Mouse (Mus musculus) adrenal gland, adult 2 months (tissue): Measurements from ENCODE around the gene Klrg1. TPM values are rescaled to one million over a fixed set of nuclear protein-coding genes. Genes with fewer than 3 reads are reported as not detected.
A peak's percentile ranks its signal among the peaks of the same experiment; 100 is the strongest.

ENCODE experiments used
- DNase-seq: peaks from one replicate; pipeline ENCODE4 v3.0.0; 2021
- long read RNA-seq: library from polyadenylated mRNA; stranded (forward); transcript quantifications from one replicate; pipeline ENCODE4 v2.0.0, GENCODE M21; 2021
- polyA plus RNA-seq: library from polyadenylated mRNA; depleted of rRNA; stranded (reverse); fragments of >200 nt; gene quantifications from 2 replicates; pipeline ENCODE4 v1.2.3, GENCODE M21; 2012; rRNA removed
- total RNA-seq, 2 experiments: library from RNA; stranded (reverse); gene quantifications; 2 replicates each; pipeline ENCODE4 v1.2.3; 2021

Gene Klrg1
- total RNA-seq (under 1 TPM in 1 of 2 experiments, not detected in 1; 0.28 TPM), polyA plus RNA-seq (not detected in 2 replicates)
- long read RNA-seq, partial matches to known transcripts = 0 of 1 reads
- long read RNA-seq, other reads (novel, unspliced or antisense) = 0 of 1 reads

- no peak for DNase-seq
These were observed at the start of gene Klrg1 for GRCm38 (mm10) chr6:122282782-122283181. Klrg1 (minus strand) TSS chr6:122282882.

DNA sequence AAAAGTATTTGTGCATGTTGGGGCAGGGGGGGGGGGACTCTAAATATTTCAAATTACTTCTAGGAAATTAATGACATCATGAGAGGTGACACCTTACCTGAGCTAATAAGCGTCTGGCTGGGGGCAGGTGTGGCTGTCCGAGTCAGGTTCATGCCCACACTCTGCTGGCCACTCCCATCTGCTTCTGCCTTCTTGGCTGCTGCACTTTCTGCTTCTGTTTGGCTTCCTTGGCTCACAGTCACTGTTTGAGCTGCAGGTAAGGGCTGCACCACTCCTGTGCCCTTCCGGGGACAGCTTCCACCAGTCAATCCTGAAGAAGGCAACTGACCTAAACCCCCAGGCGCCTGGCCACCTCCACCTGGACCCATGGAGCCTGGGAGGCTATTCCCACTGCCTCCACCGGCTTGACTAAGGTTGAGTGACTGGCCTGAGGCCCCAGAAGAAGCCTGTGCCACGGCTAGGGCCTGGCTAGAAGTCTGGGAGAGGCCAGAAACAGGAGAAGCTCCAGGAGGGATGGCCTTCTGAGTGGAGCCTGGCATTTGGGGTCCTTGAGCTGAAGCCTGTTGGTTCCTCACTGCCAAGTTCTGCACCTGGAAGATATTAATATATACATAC lies 42.8 kb upstream of the Klrg1 start:
- no peak for DNase-seq

- no peak for DNase-seq
These were observed 36.0 kb upstream of the Klrg1 start for GRCm38 (mm10) chr6:122318726-122319125.

- no peak for DNase-seq
These were observed 27.6 kb upstream of the Klrg1 start for GRCm38 (mm10) chr6:122310187-122310820.

- peak; percentile 25 for DNase-seq
These were observed 26.8 kb upstream of the Klrg1 start for GRCm38 (mm10) chr6:122309446-122309960.

- DNase-seq = peak; percentile 98
These were observed 26.1 kb upstream of the Klrg1 start, which contains the start of gene M6pr for GRCm38 (mm10) chr6:122308505-122309393. M6pr (plus strand) TSS chr6:122308720.

GRCm38 (mm10) chr6:122308136-122308504 lies 25.4 kb upstream of the Klrg1 start:
- DNase-seq = no peak

- DNase-seq = no peak
These were observed 24.0 kb upstream of the Klrg1 start for GRCm38 (mm10) chr6:122306707-122307106.

DNA sequence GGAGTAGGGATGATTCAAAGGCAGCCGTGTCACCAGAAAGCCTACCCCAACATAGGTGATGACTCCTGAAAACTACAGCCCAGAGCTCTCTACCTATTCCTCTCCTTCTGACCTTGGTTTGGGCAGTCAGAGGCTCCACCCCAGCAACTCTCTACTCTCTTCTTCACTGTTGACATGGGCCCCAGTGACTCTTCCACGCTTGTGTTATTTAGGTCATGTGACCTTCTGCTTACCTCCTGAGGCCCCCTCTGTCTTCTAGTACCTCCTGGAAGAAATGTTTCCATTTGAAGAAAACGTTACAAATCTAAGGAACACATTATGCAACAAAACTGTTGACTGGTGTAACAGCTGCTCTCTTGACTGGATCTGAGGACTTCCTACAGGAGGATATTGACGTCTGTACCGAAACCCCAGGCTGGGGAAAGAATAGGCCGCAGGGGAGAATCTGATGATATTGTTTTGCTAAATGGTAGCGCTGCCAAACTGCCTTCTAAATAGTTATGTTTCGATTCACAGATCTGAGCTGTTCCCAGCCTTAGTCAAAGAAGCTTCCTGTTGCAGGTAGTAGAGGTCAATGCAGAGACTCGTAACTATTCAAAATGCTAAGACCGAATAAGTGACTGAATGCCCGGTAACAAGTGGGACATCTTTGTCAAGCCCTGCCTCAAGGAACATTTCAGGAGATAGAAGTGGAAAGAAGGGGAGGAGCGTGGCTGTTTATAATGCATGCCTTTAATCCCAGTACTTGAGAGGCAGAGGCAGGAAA lies 22.3 kb upstream of the Klrg1 start:
- DNase-seq = no peak

DNA sequence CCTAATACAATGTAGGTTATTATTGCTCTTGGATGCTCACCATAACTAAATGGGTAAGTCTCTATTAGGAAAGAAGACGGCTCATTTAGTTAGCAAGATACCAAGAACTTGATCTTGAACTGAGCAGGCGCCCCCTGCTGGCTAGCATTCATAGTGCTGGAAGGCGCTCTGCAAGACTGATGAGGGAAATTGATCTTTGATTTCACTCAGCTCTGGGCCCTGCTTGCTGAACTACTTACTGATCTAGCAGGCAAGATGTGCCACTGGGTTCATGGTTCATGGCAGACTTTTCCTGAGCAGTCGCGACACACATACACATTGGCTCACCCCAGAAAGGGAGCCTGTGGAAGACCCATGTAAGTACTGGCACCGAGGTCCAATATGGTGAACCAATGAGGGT lies 21.7 kb upstream of the Klrg1 start:
- DNase-seq = peak; percentile 67

DNA sequence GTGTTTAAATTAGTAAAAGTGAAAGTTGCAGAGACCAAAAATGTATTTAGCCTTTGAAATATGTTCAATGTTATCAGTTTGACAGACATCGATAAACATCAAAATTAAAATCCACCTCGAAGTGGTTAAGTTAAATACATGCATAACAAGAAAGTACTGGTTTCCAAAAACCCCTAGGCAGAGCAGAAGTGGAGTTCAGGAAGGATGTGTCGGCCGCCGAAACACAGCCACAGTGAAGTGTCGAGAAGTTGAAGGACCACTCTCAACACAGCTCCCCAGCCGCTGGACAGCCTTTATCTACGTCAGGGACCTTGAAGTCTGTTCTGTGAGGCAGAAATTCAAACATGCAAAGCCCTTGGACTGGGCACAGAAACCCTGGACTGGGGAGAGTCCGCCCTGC lies 20.8 kb upstream of the Klrg1 start:
- peak; percentile 26 for DNase-seq

DNA sequence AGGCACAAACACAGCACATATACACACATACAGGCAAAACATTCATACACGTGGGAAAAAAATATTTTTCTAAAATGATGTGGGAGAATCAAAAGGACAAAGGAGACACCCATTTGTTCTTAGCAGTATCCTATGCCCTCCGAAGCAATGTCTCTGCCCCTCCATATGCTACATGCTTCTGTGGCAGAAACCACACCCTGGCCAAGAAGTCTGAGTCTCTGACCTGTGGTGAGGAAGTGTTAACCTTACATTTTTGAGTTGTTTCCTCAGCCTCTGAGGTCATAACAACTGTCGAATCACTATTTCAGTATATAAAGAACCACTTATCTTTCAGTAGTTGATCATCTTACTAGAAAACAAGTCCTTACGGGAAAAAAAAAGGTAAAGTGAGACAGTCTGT lies 20.0 kb upstream of the Klrg1 start:
- DNase-seq = no peak

- no peak for DNase-seq
These were observed 19.4 kb upstream of the Klrg1 start for GRCm38 (mm10) chr6:122302121-122302520.

DNA sequence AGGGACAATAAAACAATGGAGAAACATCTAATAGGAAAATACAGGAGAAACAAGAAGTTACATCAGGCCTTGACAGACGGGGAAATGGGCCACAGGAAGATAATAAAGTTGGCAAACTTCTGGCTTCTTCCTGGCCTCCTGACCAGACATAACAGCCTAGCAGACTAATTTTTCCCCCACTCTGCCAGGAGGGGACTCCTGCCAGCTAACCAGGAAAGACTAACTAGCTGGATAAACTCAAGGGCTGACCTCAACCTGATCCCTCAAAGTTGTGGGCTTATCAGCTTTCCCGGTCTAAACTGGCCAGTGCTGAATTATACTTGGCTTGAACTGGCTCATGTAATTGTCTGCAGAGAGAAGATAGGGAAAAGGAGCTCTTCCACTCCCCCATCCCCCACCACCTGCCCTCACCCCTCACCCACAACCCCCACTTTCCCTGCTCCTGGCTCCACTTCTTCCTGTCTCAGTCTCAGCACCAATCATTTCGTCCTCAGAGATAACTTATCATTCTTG lies 17.0 kb upstream of the Klrg1 start:
- DNase-seq = no peak

DNA sequence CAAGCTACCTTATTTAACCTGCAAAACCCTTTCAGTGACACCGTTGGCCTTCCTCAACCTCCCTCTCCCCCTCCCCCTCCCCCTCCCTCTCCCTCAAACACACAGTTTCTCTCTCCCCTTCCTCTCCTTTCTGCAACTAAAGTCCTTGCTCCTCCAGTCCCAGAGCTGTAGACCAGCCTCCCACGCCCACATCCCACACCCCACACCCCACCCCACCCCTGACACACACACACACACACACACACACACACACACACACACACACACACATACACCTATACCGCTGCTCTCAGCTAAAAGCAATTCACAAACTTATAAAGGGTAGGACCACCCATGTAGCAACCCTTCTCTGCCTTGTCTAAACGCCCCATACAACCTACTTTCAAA lies 15.5 kb upstream of the Klrg1 start:
- DNase-seq = no peak

GRCm38 (mm10) chr6:122297279-122298222 lies 14.9 kb upstream of the Klrg1 start:
- DNase-seq = peak; percentile 11

- DNase-seq = no peak
These were observed 14.2 kb upstream of the Klrg1 start for GRCm38 (mm10) chr6:122296918-122297278.

- DNase-seq = no peak
These were observed 12.6 kb upstream of the Klrg1 start for GRCm38 (mm10) chr6:122295242-122295641.

DNA sequence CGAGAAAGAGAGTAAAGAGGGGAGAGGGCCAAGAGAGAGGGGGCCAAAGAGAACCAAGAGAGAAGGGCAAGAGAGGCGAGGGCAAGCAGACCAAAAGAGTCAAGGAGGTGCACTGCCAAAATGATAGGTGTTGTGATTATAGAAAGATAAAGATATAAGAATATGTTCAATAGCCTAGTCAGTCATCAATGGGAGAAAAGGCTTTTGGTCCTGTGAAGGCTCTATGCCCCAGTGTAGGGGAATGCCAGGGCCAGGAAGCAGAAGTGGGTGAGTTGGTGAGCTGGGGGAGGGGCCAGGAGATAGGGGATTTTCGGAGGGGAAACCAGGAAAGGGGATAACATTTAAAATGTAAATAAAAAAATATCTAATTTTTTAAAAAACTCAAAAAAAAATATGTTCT lies 11.6 kb upstream of the Klrg1 start:
- DNase-seq = no peak

DNA sequence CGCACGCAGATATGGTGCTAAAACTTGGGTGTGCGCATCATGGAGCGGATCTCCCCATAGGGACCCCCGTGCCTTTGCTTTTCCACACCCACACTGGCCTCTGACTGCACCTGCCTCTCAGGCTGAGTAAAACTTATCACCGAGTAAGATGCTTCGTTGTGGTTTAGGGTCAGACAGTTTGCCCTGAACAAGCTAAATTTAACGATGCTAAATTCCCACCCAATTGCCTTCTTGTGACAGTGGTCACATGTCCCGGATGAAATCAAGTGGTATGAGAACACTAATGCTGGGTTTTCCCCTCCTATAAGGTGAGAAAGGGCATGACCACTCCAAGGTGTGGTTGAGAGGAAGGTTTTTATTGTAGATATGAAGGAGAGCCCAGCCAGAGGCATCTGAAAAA lies 11.1 kb upstream of the Klrg1 start:
- DNase-seq = no peak
